Mouse (Mus musculus) forebrain, embryonic 10.5 days (tissue): ENCODE data around the gene Agmat. TPM values are rescaled to one million over a fixed set of nuclear protein-coding genes. Genes with fewer than 3 reads are reported as not detected.

Experiments
- polyA plus RNA-seq: library from polyadenylated mRNA; unstranded; fragments of >200 nt; fragmentation: Nextera tagmentation; extraction: Ambion mirVana; gene quantifications from 2 replicates; pipeline ENCODE4 v1.2.1, GENCODE M21; 2016

The Agmat gene
- polyA plus RNA-seq, 1 experiment from 2014 or later: not detected

Other genes starting within 250 kb of the Agmat start
- gene Spen, start 208.1 kb upstream of the Agmat start, polyA plus RNA-seq: 10.7 and 12.0 TPM in 2 replicates
- gene Fblim1, start 140.6 kb upstream of the Agmat start, polyA plus RNA-seq: 23.2 and 30.1 TPM in 2 replicates
- 0.86 and 1.0 TPM in 2 replicates for gene Tmem82, start 128.0 kb upstream of the Agmat start, polyA plus RNA-seq
- gene Slc25a34, start 122.9 kb upstream of the Agmat start, polyA plus RNA-seq: not detected in 2 replicates
- 4.0 and 4.4 TPM in 2 replicates for gene Plekhm2, start 81.8 kb upstream of the Agmat start, polyA plus RNA-seq
- gene Rsc1a1, start 61.1 kb upstream of the Agmat start, polyA plus RNA-seq: 2.5 and 3.8 TPM in 2 replicates
- 27.3 and 27.4 TPM in 2 replicates for gene Ddi2, start 23.3 kb upstream of the Agmat start, polyA plus RNA-seq
- 4.8 TPM in 2 replicates for gene Dnajc16, start 44.3 kb downstream of the Agmat start, polyA plus RNA-seq
- gene Casp9, start 46.9 kb downstream of the Agmat start, polyA plus RNA-seq: 23.4 and 24.8 TPM in 2 replicates
- gene Cela2a, start 79.5 kb downstream of the Agmat start, polyA plus RNA-seq: not detected in 2 replicates
- gene Ctrc, start 99.7 kb downstream of the Agmat start, polyA plus RNA-seq: not detected in 2 replicates
- 39.5 and 41.5 TPM in 2 replicates for gene Efhd2, start 128.2 kb downstream of the Agmat start, polyA plus RNA-seq